Mouse (Mus musculus) forebrain, embryonic 12.5 days (tissue): ENCODE data around the gene 2010111I01Rik. TPM values are rescaled to one million over a fixed set of nuclear protein-coding genes. Genes with fewer than 3 reads are reported as not detected.

Experiments
- ATAC-seq: fragments of 200-750 bp; cut with Nextera tagmentation; 2 replicates; pipeline ENCODE4 v1.8.0; 2017; ENCODE audit warnings: moderate TSS enrichment; ENCODE audit not compliant: low FRiP score
- H3K27ac ChIP-seq: fragments of 300-500 bp; sonication (generic); 2 replicates; pipeline ENCODE4 v1.5.1; 2016; ENCODE audit warnings: mild to moderate bottlenecking
- H3K27me3 ChIP-seq: fragments of 300-500 bp; sonication (generic); 2 replicates; pipeline ENCODE4 v1.6.1; 2016; ENCODE audit warnings: mild to moderate bottlenecking
- H3K36me3 ChIP-seq: fragments of 300-500 bp; sonication (generic); replicated peaks from 2 replicates; pipeline ENCODE4 v1.6.1; 2016; ENCODE audit warnings: mild to moderate bottlenecking
- H3K4me1 ChIP-seq: fragments of 300-500 bp; sonication (generic); 2 replicates; pipeline ENCODE4 v1.6.1; 2016
- H3K4me2 ChIP-seq: fragments of 300-500 bp; sonication (generic); 2 replicates; pipeline ENCODE4 v1.6.1; 2016; ENCODE audit warnings: mild to moderate bottlenecking, moderate library complexity
- H3K4me3 ChIP-seq: fragments of 300-500 bp; sonication (generic); replicated peaks from 2 replicates; pipeline ENCODE4 v1.5.1; 2016; ENCODE audit warnings: mild to moderate bottlenecking
- H3K9ac ChIP-seq: fragments of 300-500 bp; sonication (generic); 2 replicates; pipeline ENCODE4 v1.6.1; 2016; ENCODE audit warnings: mild to moderate bottlenecking
- H3K9me3 ChIP-seq: fragments of 300-500 bp; sonication (generic); 2 replicates; pipeline ENCODE4 v1.6.1; 2016
- WGBS: fragments of 180-500 bp; shearing (Covaris S2); methylation state at CpG from one replicate; pipeline ENCODE4 v1.1.7; 2016; 5-methylcytosine and 5-hydroxymethylcytosine counted together
- polyA plus RNA-seq: library from polyadenylated mRNA; unstranded; fragments of >200 nt; fragmentation: Nextera tagmentation; extraction: Ambion mirVana; gene quantifications from 2 replicates; pipeline ENCODE4 v1.2.1, GENCODE M21; 2016

Gene 2010111I01Rik
- polyA plus RNA-seq, 1 experiment from 2014 or later: 34.3 TPM

DNA sequence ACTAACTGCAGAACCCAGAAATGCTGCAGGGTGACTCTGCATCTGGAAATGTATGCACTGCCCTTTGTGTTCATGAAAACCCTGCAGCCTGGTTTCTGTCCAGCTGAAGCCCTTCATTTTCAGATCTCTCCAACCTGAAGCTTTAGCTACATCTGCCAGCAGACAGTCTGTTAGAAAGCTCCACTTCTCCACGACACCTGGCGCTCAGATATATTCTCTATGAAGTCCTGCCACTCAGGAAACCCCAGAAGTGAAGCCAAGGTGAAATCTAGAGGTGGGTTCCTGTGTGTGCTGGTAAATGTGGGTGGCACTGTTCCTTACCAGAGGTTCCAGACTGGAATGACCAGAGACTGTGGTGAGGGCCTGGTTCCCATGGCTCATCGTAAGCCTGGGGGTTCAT is 297.0 kb downstream of the 2010111I01Rik start:
- H3K4me3 ChIP-seq: no peak overlapping the region
- H3K9me3 ChIP-seq: no peaks in the 10 kb centered on the region
- no peak overlapping the region for H3K9ac ChIP-seq
- H3K4me2 ChIP-seq: no peak overlapping the region
- no peak for ATAC-seq
- H3K27me3 ChIP-seq: no peaks in the 10 kb centered on the region
- 93% methylated on average over 3 of the region's 3 CpGs for WGBS
- H3K36me3 ChIP-seq: no peaks in the 10 kb centered on the region
- peaks cover 21% of the 10 kb centered on the region for H3K4me1 ChIP-seq
- no peak overlapping the region for H3K27ac ChIP-seq

DNA sequence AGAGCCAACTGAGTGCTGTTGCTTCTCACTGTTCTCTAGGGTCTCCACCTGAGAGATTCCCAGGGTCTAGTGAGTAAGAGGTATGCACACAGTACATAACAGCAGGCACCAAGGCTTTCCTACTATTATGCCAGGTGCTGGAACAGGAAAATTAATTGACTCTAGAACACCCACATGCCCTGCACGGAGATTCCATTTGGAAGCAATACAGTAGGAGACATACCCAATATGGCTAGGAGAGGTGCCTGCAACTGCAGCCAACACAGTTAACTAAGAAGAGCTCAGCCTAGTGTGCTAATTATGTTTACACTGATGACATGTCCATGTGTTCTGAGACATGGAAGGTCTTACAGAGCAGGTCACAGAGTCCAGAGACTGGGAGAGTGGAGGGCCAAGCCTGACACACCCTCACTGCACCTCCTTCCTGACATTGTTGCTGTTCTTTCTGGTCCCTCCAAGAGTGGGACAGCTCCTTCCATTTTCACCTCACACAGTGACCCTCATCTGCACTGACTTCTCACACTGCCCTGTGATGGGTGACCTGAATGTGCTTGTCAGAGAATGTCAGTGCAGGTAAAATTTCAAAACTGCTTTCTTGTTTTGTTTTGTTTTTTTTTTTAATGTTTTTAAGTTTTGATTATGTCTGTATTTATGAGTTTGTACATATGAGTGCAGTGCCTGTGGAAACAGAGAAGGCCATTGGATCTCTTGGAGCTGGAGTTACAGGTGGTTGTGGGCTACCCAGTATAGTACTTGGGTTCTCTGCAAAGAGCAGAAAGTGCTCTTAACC is 297.7 kb downstream of the 2010111I01Rik start:
- H3K36me3 ChIP-seq: no peaks in the 10 kb centered on the region
- peaks cover 21% of the 10 kb centered on the region for H3K4me1 ChIP-seq
- no peaks in the 10 kb centered on the region for H3K27me3 ChIP-seq
- H3K9ac ChIP-seq: no peak overlapping the region
- ATAC-seq: no peak
- no peaks in the 10 kb centered on the region for H3K9me3 ChIP-seq
- no peak overlapping the region for H3K4me2 ChIP-seq
- no peak overlapping the region for H3K27ac ChIP-seq
- WGBS: 92% methylated on average over 1 of the region's 1 CpGs
- H3K4me3 ChIP-seq: no peak overlapping the region

DNA sequence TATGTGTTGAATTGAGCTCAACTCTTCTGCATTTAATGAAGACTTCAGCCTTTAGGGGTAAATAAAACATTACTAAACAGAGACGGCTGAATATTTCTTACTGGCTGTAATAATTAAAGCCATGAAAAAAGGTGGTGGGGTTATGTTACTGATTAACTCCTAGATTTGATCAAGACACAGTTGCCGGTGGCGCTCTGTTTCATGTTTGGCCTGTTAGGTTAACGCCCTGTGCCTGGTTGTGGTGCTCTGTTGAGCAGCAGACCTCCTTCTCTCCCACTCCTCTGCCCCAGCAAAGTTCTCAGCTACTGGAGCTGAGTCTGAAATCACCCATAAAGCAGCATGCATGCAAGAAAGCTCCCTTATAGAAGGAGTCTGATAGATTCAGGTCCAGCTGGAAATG is 303.7 kb downstream of the 2010111I01Rik start:
- H3K4me1 ChIP-seq: peaks cover 15% of the 10 kb centered on the region
- H3K4me2 ChIP-seq: no peak overlapping the region
- H3K27me3 ChIP-seq: peaks cover 17% of the 10 kb centered on the region
- no peaks in the 10 kb centered on the region for H3K36me3 ChIP-seq
- H3K9me3 ChIP-seq: no peaks in the 10 kb centered on the region
- no peak overlapping the region for H3K9ac ChIP-seq
- no peak for ATAC-seq
- no peak overlapping the region for H3K4me3 ChIP-seq
- WGBS: 87% methylated on average over 4 of the region's 4 CpGs
- no peak overlapping the region for H3K27ac ChIP-seq

GRCm38 (mm10) chr13:63268776-63269175 is 304.1 kb downstream of the 2010111I01Rik start:
- Histone ChIP-seq H3K4me1 (peaks cover 17% of the 10 kb centered on the region), H3K27ac (no peak overlapping the region), H3K9me3 (no peaks in the 10 kb centered on the region), H3K4me2 (no peak overlapping the region), H3K27me3 (peaks cover 17% of the 10 kb centered on the region), H3K4me3 (no peak overlapping the region), H3K9ac (no peak overlapping the region), H3K36me3 (no peaks in the 10 kb centered on the region)
- no peak for ATAC-seq
- 83% methylated on average over 1 of the region's 1 CpGs for WGBS

- no peak for ATAC-seq
- no peak overlapping the region for H3K9ac ChIP-seq
- peaks cover 20% of the 10 kb centered on the region for H3K27me3 ChIP-seq
- peaks cover 21% of the 10 kb centered on the region for H3K4me1 ChIP-seq
- H3K9me3 ChIP-seq: no peaks in the 10 kb centered on the region
- H3K27ac ChIP-seq: no peak overlapping the region
- H3K4me2 ChIP-seq: no peak overlapping the region
- no peaks in the 10 kb centered on the region for H3K36me3 ChIP-seq
- no peak overlapping the region for H3K4me3 ChIP-seq
- 21% methylated on average over 5 of the region's 5 CpGs for WGBS
Measured at GRCm38 (mm10) chr13:63270191-63270590, 305.5 kb downstream of the 2010111I01Rik start.

DNA sequence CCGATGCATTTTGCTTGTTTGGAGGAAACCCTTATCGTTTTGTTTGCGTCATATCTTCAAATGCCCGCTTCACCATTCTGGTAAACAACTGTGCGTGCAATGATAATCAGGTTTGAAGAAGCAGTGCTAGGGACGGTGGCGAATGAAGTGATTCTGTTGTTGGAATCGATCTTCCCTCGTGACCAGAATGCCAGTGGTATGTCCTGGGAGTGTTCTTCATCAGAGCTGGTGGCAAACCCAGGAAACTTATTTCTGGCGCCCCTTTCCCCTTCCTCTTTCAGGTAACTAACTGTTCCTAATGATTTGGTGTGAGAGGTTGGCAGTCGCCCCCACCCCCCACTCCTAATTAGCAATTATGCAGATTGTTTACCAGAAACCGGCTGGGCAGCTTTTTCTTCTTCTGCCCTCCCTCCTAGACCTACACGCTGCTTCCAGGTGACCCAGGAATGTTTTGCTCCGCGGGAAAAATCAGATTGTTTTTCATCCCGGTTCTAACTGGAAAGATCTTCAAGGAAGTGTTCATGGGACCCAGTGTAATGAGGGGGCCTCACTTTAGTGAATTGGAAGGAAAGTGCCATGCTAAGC is 307.4 kb downstream of the 2010111I01Rik start:
- peaks cover 23% of the 10 kb centered on the region for H3K27me3 ChIP-seq
- peak overlapping the region; percentile 71 for H3K4me2 ChIP-seq
- peak overlapping the region; percentile 49 for H3K4me3 ChIP-seq
- H3K27ac ChIP-seq: peak overlapping the region; percentile 51; the same call in 1 of the 2 replicates
- ATAC-seq: peak; percentile 25
- peak overlapping the region; percentile 54 for H3K9ac ChIP-seq
- 4% methylated on average over 16 of the region's 16 CpGs for WGBS
- H3K4me1 ChIP-seq: peaks cover 21% of the 10 kb centered on the region
- no peaks in the 10 kb centered on the region for H3K9me3 ChIP-seq
- H3K36me3 ChIP-seq: no peaks in the 10 kb centered on the region

DNA sequence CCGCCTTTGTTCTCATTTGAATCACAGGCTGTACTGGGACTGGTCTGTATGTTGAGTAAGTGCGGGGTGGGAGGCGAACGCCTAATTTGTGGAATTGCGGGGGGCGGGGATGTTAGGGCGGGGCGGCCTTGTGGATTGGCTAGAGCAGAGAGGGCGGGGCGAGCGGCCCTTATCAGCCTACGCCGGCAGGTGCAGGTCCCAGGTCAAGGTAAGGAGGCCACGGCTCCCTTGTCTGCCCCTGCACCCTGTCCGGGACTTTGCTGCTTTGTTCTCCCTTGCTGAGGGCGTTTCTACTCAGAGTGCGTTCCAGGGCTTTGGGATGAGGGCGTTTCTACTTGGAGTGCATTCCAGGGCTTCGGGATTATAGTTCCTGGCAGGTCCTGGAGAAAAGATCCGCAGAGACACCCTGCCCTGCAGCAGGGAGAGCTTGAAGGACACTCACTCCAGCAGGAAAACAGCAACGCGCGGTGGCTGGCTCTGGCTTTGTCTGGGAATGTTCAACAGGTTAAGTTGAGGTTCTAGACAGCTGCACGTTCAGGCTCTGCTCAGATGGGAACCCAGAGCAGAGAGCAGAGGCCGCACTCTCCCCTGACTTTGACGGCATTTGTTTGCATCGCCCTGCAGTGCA is 308.0 kb downstream of the 2010111I01Rik start:
- Histone ChIP-seq H3K4me2 (peak overlapping the region; percentile 71), H3K4me1 (peaks cover 21% of the 10 kb centered on the region), H3K27ac (peak overlapping the region; percentile 51), H3K36me3 (no peaks in the 10 kb centered on the region), H3K9ac (peak overlapping the region; percentile 54), H3K4me3 (peak overlapping the region; percentile 49), H3K27me3 (peaks cover 27% of the 10 kb centered on the region), H3K9me3 (no peaks in the 10 kb centered on the region)
- under 1% methylated on average over 27 of the region's 27 CpGs for WGBS
- peak; percentile 91 for ATAC-seq

- 36% methylated on average over 2 of the region's 2 CpGs for WGBS
- Histone ChIP-seq H3K36me3 (no peaks in the 10 kb centered on the region), H3K9ac (no peak overlapping the region), H3K27ac (no peak overlapping the region), H3K27me3 (peaks cover 32% of the 10 kb centered on the region), H3K4me3 (peak overlapping the region; percentile 11; the same call in 1 of the 2 replicates), H3K4me2 (peak overlapping the region; percentile 34), H3K4me1 (peaks cover 32% of the 10 kb centered on the region), H3K9me3 (no peaks in the 10 kb centered on the region)
- no peak for ATAC-seq
Measured at GRCm38 (mm10) chr13:63273859-63274258, 309.2 kb downstream of the 2010111I01Rik start.

DNA sequence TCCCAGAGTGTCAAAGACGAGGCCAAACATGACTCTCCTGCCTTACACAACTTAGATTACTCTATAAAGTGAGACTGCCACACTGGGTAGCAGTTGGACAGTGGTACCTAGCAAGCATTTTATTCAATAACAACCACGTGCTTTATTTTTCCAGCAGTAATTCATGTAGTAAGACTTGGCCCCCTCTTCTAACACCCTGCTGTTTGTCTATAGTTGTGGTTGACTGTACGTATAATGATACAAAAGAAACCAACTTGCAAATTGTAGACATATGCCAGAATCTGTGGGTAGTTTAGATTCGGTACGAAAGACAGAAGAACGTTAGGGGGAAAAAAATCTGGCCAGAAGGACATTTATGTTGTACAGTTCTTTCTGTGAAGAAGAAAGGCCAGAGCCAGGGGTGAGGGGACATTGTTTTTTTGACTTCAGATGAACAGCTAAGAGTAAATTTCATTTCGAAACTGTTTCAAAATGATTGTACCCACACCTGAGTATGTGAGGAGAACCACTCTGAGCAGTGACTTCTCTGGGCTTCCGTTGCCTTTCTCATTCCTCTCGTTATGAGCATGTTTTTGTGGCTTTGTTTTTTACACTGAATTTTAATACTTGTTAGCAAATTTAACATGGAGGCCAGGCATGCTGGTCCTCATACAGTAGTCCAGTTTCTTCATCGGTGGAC is 309.9 kb downstream of the 2010111I01Rik start:
- WGBS: 82% methylated on average over 10 of the region's 10 CpGs
- no peak overlapping the region for H3K27ac ChIP-seq
- no peaks in the 10 kb centered on the region for H3K9me3 ChIP-seq
- H3K4me2 ChIP-seq: no peak overlapping the region
- ATAC-seq: no peak
- H3K36me3 ChIP-seq: no peaks in the 10 kb centered on the region
- no peak overlapping the region; the same call in 1 of the 2 replicates for H3K4me3 ChIP-seq
- H3K9ac ChIP-seq: no peak overlapping the region
- H3K27me3 ChIP-seq: peaks cover 29% of the 10 kb centered on the region
- peaks cover 40% of the 10 kb centered on the region for H3K4me1 ChIP-seq

DNA sequence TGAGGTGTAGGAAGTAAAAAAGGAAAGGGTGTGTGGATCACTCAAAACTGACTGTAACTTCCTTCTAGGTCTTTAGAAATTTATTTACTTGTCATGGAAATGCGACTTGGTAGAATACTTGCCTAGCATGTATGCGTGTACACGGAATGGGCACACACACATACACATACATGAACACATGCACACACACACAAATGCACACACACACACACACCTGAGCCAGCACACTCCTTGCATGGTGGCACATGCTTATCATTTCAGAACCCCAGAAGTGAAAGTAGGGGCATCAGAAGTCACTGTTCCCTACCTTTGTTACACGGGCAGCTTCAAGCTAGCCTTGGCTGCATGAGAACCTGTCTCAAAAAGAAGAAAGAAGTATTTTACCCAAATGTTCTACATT is 311.7 kb downstream of the 2010111I01Rik start:
- Histone ChIP-seq H3K9me3 (no peaks in the 10 kb centered on the region), H3K9ac (no peak overlapping the region), H3K36me3 (no peaks in the 10 kb centered on the region), H3K4me1 (peaks cover 51% of the 10 kb centered on the region), H3K27me3 (peaks cover 16% of the 10 kb centered on the region; the same call in 1 of the 2 replicates), H3K4me3 (no peak overlapping the region), H3K27ac (no peak overlapping the region), H3K4me2 (no peak overlapping the region)
- ATAC-seq: no peak
- WGBS: 93% methylated on average over 4 of the region's 4 CpGs

DNA sequence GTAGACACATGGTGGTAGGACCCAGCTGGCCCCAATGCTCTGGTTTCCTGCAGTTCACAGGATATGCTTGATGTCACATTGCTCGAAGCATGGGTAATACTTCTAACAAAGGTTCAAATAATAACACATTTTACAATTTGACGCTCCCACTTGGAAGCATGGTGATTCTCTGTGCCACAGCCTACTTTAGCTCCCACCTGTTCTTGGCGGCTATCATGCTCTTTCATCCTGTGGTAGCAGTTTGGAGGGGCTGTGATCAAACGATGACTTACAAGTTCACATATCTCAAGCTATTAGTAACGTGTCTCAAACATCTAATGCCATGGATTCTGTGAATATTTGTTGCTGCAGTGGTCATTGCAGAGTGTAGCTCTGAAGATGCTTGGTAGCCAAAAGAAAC is 312.6 kb downstream of the 2010111I01Rik start:
- Histone ChIP-seq H3K4me1 (peaks cover 44% of the 10 kb centered on the region), H3K4me2 (no peak overlapping the region), H3K9me3 (no peaks in the 10 kb centered on the region), H3K4me3 (no peak overlapping the region), H3K27ac (no peak overlapping the region), H3K36me3 (no peaks in the 10 kb centered on the region), H3K27me3 (peaks cover 16% of the 10 kb centered on the region; the same call in 1 of the 2 replicates), H3K9ac (no peak overlapping the region)
- ATAC-seq: no peak
- 83% methylated on average over 5 of the region's 5 CpGs for WGBS

GRCm38 (mm10) chr13:63278141-63278631 is 313.5 kb downstream of the 2010111I01Rik start:
- H3K4me2 ChIP-seq: no peak overlapping the region

More at GRCm38 (mm10) chr13:63278141-63278631, 313.5 kb downstream of the 2010111I01Rik start:
- Histone ChIP-seq H3K9ac (no peak overlapping the region), H3K27me3 (peaks cover 16% of the 10 kb centered on the region; the same call in 1 of the 2 replicates), H3K4me1 (peaks cover 36% of the 10 kb centered on the region), H3K27ac (0 out of 2 replicates have a peak overlapping the region, but pooled peaks have one; percentile 6), H3K36me3 (peaks cover under 1% of the 10 kb centered on the region; the same call in 1 of the 2 replicates), H3K9me3 (no peaks in the 10 kb centered on the region), H3K4me3 (no peak overlapping the region)
- no peak for ATAC-seq
- WGBS: 60% methylated on average over 5 of the region's 5 CpGs
